Mouse (Mus musculus) liver, postnatal 0 days (tissue): ENCODE results near the gene Ascl5. TPM values are rescaled to one million over a fixed set of nuclear protein-coding genes. Genes with fewer than 3 reads are reported as not detected.

Experiments
- ATAC-seq: fragments of 200-750 bp; cut with Nextera tagmentation; 2 replicates; pipeline ENCODE4 v1.8.0; 2017; ENCODE audit warnings: mild to moderate bottlenecking, moderate library complexity
- DNase-seq: peaks from one replicate; pipeline ENCODE4 v3.0.0-alpha.2; 2016
- H3K27ac ChIP-seq: fragments of 300-500 bp; sonication (generic); 2 replicates; pipeline ENCODE4 v1.5.1; 2014; ENCODE audit warnings: antibody characterized with exemption, moderate library complexity, mild to moderate bottlenecking, low read depth
- H3K27me3 ChIP-seq: fragments of 300-500 bp; sonication (generic); 2 replicates; pipeline ENCODE4 v1.6.1; 2014; ENCODE audit warnings: low read length, control low read depth, mixed read lengths; ENCODE audit not compliant: insufficient read depth
- H3K36me3 ChIP-seq: fragments of 300-500 bp; sonication (generic); replicated peaks from 2 replicates; pipeline ENCODE4 v1.6.1; 2014; ENCODE audit warnings: mild to moderate bottlenecking, control low read depth, low read length, moderate library complexity, mixed read lengths; ENCODE audit not compliant: insufficient read depth
- H3K4me1 ChIP-seq: fragments of 300-500 bp; sonication (generic); 2 replicates; pipeline ENCODE4 v1.6.1; 2014; ENCODE audit warnings: antibody characterized with exemption, mild to moderate bottlenecking, control low read depth; ENCODE audit not compliant: insufficient read depth
- H3K4me2 ChIP-seq: fragments of 300-500 bp; sonication (generic); 2 replicates; pipeline ENCODE4 v1.6.1; 2014; ENCODE audit warnings: low read depth, mild to moderate bottlenecking, low read length, moderate library complexity, mixed read lengths
- H3K4me3 ChIP-seq: fragments of 300-500 bp; sonication (generic); 2 replicates; pipeline ENCODE4 v1.5.1; 2014; ENCODE audit warnings: low read depth, low read length
- H3K9ac ChIP-seq: fragments of 300-500 bp; sonication (generic); replicated peaks from 2 replicates; pipeline ENCODE4 v1.6.1; 2014; ENCODE audit warnings: mild to moderate bottlenecking, moderate library complexity
- H3K9me3 ChIP-seq: fragments of 300-500 bp; sonication (generic); 2 replicates; pipeline ENCODE4 v1.6.1; 2016; ENCODE audit warnings: mild to moderate bottlenecking, control low read depth, low read length, mixed read lengths
- CTCF ChIP-seq: sonication (generic); IDR thresholded peaks from 2 replicates; pipeline ENCODE4 v1.5.1; 2016; ENCODE audit warnings: antibody characterized with exemption, low read depth
- EP300 ChIP-seq: IDR thresholded peaks from 2 replicates; pipeline ENCODE4 v1.6.1; 2016; ENCODE audit warnings: antibody characterized with exemption, low read depth, mild to moderate bottlenecking
- WGBS: fragments of 180-500 bp; shearing (Covaris S2); extraction: QIAGEN DNeasy Blood & Tissue Kit; methylation state at CpG from one replicate; pipeline ENCODE4 v1.1.7; 2014; ENCODE audit not compliant: insufficient replicate concordance; 5-methylcytosine and 5-hydroxymethylcytosine counted together
- polyA plus RNA-seq: library from polyadenylated mRNA; unstranded; fragments of >200 nt; fragmentation: Nextera tagmentation; extraction: Ambion mirVana; gene quantifications from 2 replicates; pipeline ENCODE4 v1.2.1, GENCODE M21; 2015

The Ascl5 gene
- polyA plus RNA-seq, 1 experiment from 2014 or later = not detected

- Histone ChIP-seq H3K4me2 (no peak overlapping the region), H3K27me3 (no peaks in the 10 kb centered on the region), H3K36me3 (no peaks in the 10 kb centered on the region), H3K9ac (no peak overlapping the region), H3K4me1 (no peaks in the 10 kb centered on the region), H3K27ac (no peak overlapping the region), H3K9me3 (no peaks in the 10 kb centered on the region), H3K4me3 (no peak overlapping the region)
- no peak for DNase-seq
- no peak for ATAC-seq
- 47% methylated on average over 4 of the region's 4 CpGs for WGBS
- TF ChIP-seq CTCF = no peak
- no peak for TF ChIP-seq EP300
Measured at GRCm38 (mm10) chr1:136077656-136078055, 27.1 kb downstream of the Ascl5 start.

- no peak overlapping the region for H3K27ac ChIP-seq
- no peaks in the 10 kb centered on the region for H3K36me3 ChIP-seq
- DNase-seq = no peak
- no peak overlapping the region for H3K4me3 ChIP-seq
- 66% methylated on average over 1 of the region's 1 CpGs for WGBS
- no peak overlapping the region for H3K4me2 ChIP-seq
- no peaks in the 10 kb centered on the region for H3K27me3 ChIP-seq
- no peak overlapping the region for H3K9ac ChIP-seq
- TF ChIP-seq EP300 = no peak
- TF ChIP-seq CTCF = no peak
- no peaks in the 10 kb centered on the region for H3K9me3 ChIP-seq
- ATAC-seq = no peak
- H3K4me1 ChIP-seq = no peaks in the 10 kb centered on the region
Measured at GRCm38 (mm10) chr1:136081161-136081560, 30.6 kb downstream of the Ascl5 start.

- Histone ChIP-seq H3K4me2 (no peak overlapping the region), H3K27ac (no peak overlapping the region), H3K4me3 (no peak overlapping the region), H3K4me1 (no peaks in the 10 kb centered on the region), H3K9me3 (no peaks in the 10 kb centered on the region), H3K9ac (no peak overlapping the region), H3K27me3 (no peaks in the 10 kb centered on the region), H3K36me3 (no peaks in the 10 kb centered on the region)
- 56% methylated on average over 3 of the region's 3 CpGs for WGBS
- TF ChIP-seq EP300 (no peak), CTCF (no peak)
- DNase-seq = no peak
- no peak for ATAC-seq
Measured at GRCm38 (mm10) chr1:136085988-136086685, 35.5 kb downstream of the Ascl5 start.

- DNase-seq = no peak
Measured at GRCm38 (mm10) chr1:136089368-136090165, 39.0 kb downstream of the Ascl5 start.

GRCm38 (mm10) chr1:136093726-136094125, 43.1 kb downstream of the Ascl5 start:
- DNase-seq = no peak
- Histone ChIP-seq H3K9me3 (no peaks in the 10 kb centered on the region), H3K36me3 (no peaks in the 10 kb centered on the region), H3K4me1 (no peaks in the 10 kb centered on the region), H3K27ac (no peak overlapping the region), H3K4me3 (no peak overlapping the region), H3K4me2 (no peak overlapping the region), H3K27me3 (no peaks in the 10 kb centered on the region), H3K9ac (no peak overlapping the region)
- no peak for ATAC-seq
- 56% methylated on average over 3 of the region's 3 CpGs for WGBS
- TF ChIP-seq CTCF (no peak), EP300 (no peak)

More at GRCm38 (mm10) chr1:136089368-136090165, 39.0 kb downstream of the Ascl5 start:
- H3K27me3 ChIP-seq = no peaks in the 10 kb centered on the region
- no peak overlapping the region for H3K4me3 ChIP-seq
- no peak for ATAC-seq
- no peak overlapping the region for H3K4me2 ChIP-seq
- no peak overlapping the region for H3K9ac ChIP-seq
- TF ChIP-seq EP300 (no peak), CTCF (no peak)
- no peaks in the 10 kb centered on the region for H3K4me1 ChIP-seq
- no peak overlapping the region for H3K27ac ChIP-seq
- WGBS = 70% methylated on average over 9 of the region's 9 CpGs
- H3K36me3 ChIP-seq = no peaks in the 10 kb centered on the region
- no peaks in the 10 kb centered on the region for H3K9me3 ChIP-seq

GRCm38 (mm10) chr1:136094807-136095206, 44.2 kb downstream of the Ascl5 start:
- 68% methylated on average over 5 of the region's 5 CpGs for WGBS

More at GRCm38 (mm10) chr1:136094807-136095206, 44.2 kb downstream of the Ascl5 start:
- Histone ChIP-seq H3K27ac (no peak overlapping the region), H3K9ac (no peak overlapping the region), H3K36me3 (no peaks in the 10 kb centered on the region), H3K4me3 (no peak overlapping the region), H3K4me1 (no peaks in the 10 kb centered on the region), H3K27me3 (no peaks in the 10 kb centered on the region), H3K4me2 (no peak overlapping the region), H3K9me3 (no peaks in the 10 kb centered on the region)
- DNase-seq (no peak), ATAC-seq (no peak)
- no peak for TF ChIP-seq EP300
- no peak for TF ChIP-seq CTCF

Other genes with a start within 250 kb of the Ascl5 start
- 0.42 and 0.77 TPM in 2 replicates for gene Lad1, start 232.2 kb upstream of the Ascl5 start, polyA plus RNA-seq
- 3.2 and 3.6 TPM in 2 replicates for gene Tnnt2, start 214.4 kb upstream of the Ascl5 start, polyA plus RNA-seq
- 0.05 TPM in 1 of 2 replicates, not detected in the other for gene Pkp1, start 131.6 kb upstream of the Ascl5 start, polyA plus RNA-seq
- gene Igfn1, start 44.5 kb upstream of the Ascl5 start, polyA plus RNA-seq = not detected in 2 replicates
- gene Tmem9, start 42.7 kb upstream of the Ascl5 start, polyA plus RNA-seq = 56.4 and 57.4 TPM in 2 replicates
- 0.37 TPM in 1 of 2 replicates, not detected in the other for gene Cacna1s, start 1.9 kb downstream of the Ascl5 start, polyA plus RNA-seq
- gene Kif21b, start 80.6 kb downstream of the Ascl5 start, polyA plus RNA-seq = 0.91 and 1.1 TPM in 2 replicates
- not detected in 2 replicates for gene Mroh3, start 162.0 kb downstream of the Ascl5 start, polyA plus RNA-seq
- gene Inava, start 183.5 kb downstream of the Ascl5 start, polyA plus RNA-seq = 0.09 TPM in 2 replicates
- gene Gpr25, start 210.1 kb downstream of the Ascl5 start, polyA plus RNA-seq = not detected in 2 replicates